In genomic region chr2:156676885-156677284, GRCm38 (mm10) we compare ENCODE assay signal across 11 mouse cellular contexts.
DNase-seq lines count a peak whose midpoint lies in the region; ATAC-seq lines count a peak whose summit lies in the region.
"Had no signal": no experiment of that assay in that cellular context is flagged by ENCODE, and none has a peak within 500 bp of the region (broad histone marks: within the 10 kb centered on the region; RNA-seq: fewer than 3 reads in every experiment).

No protein-coding gene starts in this region.

- H3K4me3 ChIP-seq in hindbrain, embryonic 10.5 days: no peak overlapping the region
- no peak overlapping the region for H3K4me3 ChIP-seq in hindbrain, embryonic 13.5 days
- H3K4me3 ChIP-seq in embryonic facial prominence, embryonic 10.5 days: no peak overlapping the region
- no peak overlapping the region for H3K4me3 ChIP-seq in forebrain, embryonic 10.5 days
- no peak overlapping the region for H3K4me3 ChIP-seq in forebrain, embryonic 13.5 days
- H3K4me3 ChIP-seq: megakaryocyte, embryonic 14.5 days had no signal

- H3K36me3 ChIP-seq in hindbrain, embryonic 10.5 days: no peaks in the 10 kb centered on the region
- H3K36me3 ChIP-seq in hindbrain, embryonic 13.5 days: no peaks in the 10 kb centered on the region
- H3K36me3 ChIP-seq in embryonic facial prominence, embryonic 10.5 days (replicated peaks): no peaks in the 10 kb centered on the region
- H3K36me3 ChIP-seq in forebrain, embryonic 10.5 days (replicated peaks): no peaks in the 10 kb centered on the region
- no peaks in the 10 kb centered on the region for H3K36me3 ChIP-seq in forebrain, embryonic 13.5 days (ENCODE audit: poor library complexity, severe bottlenecking)

- H3K9me3 ChIP-seq in hindbrain, embryonic 10.5 days: no peaks in the 10 kb centered on the region
- no peaks in the 10 kb centered on the region for H3K9me3 ChIP-seq in hindbrain, embryonic 13.5 days
- no peaks in the 10 kb centered on the region for H3K9me3 ChIP-seq in embryonic facial prominence, embryonic 10.5 days
- H3K9me3 ChIP-seq in forebrain, embryonic 10.5 days: no peaks in the 10 kb centered on the region
- no peaks in the 10 kb centered on the region for H3K9me3 ChIP-seq in forebrain, embryonic 13.5 days (replicated peaks)
- H3K9me3 ChIP-seq: megakaryocyte, embryonic 14.5 days had no signal

- no peak overlapping the region for H3K27ac ChIP-seq in hindbrain, embryonic 10.5 days
- H3K27ac ChIP-seq in hindbrain, embryonic 13.5 days: no peak overlapping the region
- no peak overlapping the region for H3K27ac ChIP-seq in embryonic facial prominence, embryonic 10.5 days (replicated peaks)
- no peak overlapping the region for H3K27ac ChIP-seq in forebrain, embryonic 10.5 days
- no peak overlapping the region for H3K27ac ChIP-seq in forebrain, embryonic 13.5 days

- H3K27me3 ChIP-seq in hindbrain, embryonic 10.5 days (ENCODE audit: insufficient read depth, poor library complexity, severe bottlenecking): no peaks in the 10 kb centered on the region
- H3K27me3 ChIP-seq in hindbrain, embryonic 13.5 days: no peaks in the 10 kb centered on the region
- no peaks in the 10 kb centered on the region for H3K27me3 ChIP-seq in embryonic facial prominence, embryonic 10.5 days (replicated peaks; ENCODE audit: low read depth, poor library complexity, severe bottlenecking)
- H3K27me3 ChIP-seq in forebrain, embryonic 10.5 days (ENCODE audit: poor library complexity, severe bottlenecking): no peaks in the 10 kb centered on the region
- H3K27me3 ChIP-seq in forebrain, embryonic 13.5 days: no peaks in the 10 kb centered on the region

- H3K4me1 ChIP-seq in hindbrain, embryonic 10.5 days (replicated peaks): peaks cover 22% of the 10 kb centered on the region
- H3K4me1 ChIP-seq in hindbrain, embryonic 13.5 days (replicated peaks): peaks cover 30% of the 10 kb centered on the region
- peaks cover 7% of the 10 kb centered on the region for H3K4me1 ChIP-seq in embryonic facial prominence, embryonic 10.5 days
- peaks cover 12% of the 10 kb centered on the region for H3K4me1 ChIP-seq in forebrain, embryonic 10.5 days
- H3K4me1 ChIP-seq in forebrain, embryonic 13.5 days: 0 out of 2 replicates have a peak, but pooled peaks cover 6% of the 10 kb centered on the region

- 11% methylated on average over 6 of the region's 6 CpGs for WGBS in hindbrain, embryonic 10.5 days
- WGBS in hindbrain, embryonic 13.5 days: 17% methylated on average over 6 of the region's 6 CpGs
- WGBS in embryonic facial prominence, embryonic 10.5 days: 7% methylated on average over 6 of the region's 6 CpGs
- WGBS in forebrain, embryonic 10.5 days: 11% methylated on average over 6 of the region's 6 CpGs
- 16% methylated on average over 6 of the region's 6 CpGs for WGBS in forebrain, embryonic 13.5 days

- no peak overlapping the region for H3K9ac ChIP-seq in hindbrain, embryonic 13.5 days
- no peak overlapping the region for H3K9ac ChIP-seq in forebrain, embryonic 13.5 days

- DNase-seq in hindbrain, embryonic 10.5 days (ENCODE audit: low spot score): peak; percentile 41
- DNase-seq in testis, postnatal 10 days (ENCODE audit: low spot score): peak; percentile 76
- no peak for DNase-seq in testis, postnatal 14 days (ENCODE audit: low spot score)
- DNase-seq in embryonic facial prominence, embryonic 10.5 days (ENCODE audit: low spot score): peak; percentile 59
- DNase-seq in forebrain, embryonic 10.5 days (ENCODE audit: extremely low spot score, low spot score): no peak
- no peak for DNase-seq in cerebellum, adult 18-20 months
- DNase-seq: cerebellum, adult 9-11 months had no signal

- no peak for ATAC-seq in hindbrain, embryonic 13.5 days (ENCODE audit: low FRiP score)
- ATAC-seq in forebrain, embryonic 13.5 days: no peak
- ATAC-seq: forebrain, embryonic 14.5 days had no signal

- H3K4me2 ChIP-seq in hindbrain, embryonic 13.5 days: no peak overlapping the region
- no peak overlapping the region for H3K4me2 ChIP-seq in forebrain, embryonic 13.5 days

Comparison
In these comparisons a context has a peak if more than half of its experiments do, and no peak if none do; other contexts are left out.
1. DNase-seq: peak in hindbrain, embryonic 10.5 days (single experiment), testis, postnatal 10 days (single experiment) and embryonic facial prominence, embryonic 10.5 days (single experiment); none in testis, postnatal 14 days (single experiment), forebrain, embryonic 10.5 days (single experiment) and cerebellum, adult 18-20 months (0 of 2).